Mouse (Mus musculus): Measurements from ENCODE around the gene Zeb2.

DNA sequence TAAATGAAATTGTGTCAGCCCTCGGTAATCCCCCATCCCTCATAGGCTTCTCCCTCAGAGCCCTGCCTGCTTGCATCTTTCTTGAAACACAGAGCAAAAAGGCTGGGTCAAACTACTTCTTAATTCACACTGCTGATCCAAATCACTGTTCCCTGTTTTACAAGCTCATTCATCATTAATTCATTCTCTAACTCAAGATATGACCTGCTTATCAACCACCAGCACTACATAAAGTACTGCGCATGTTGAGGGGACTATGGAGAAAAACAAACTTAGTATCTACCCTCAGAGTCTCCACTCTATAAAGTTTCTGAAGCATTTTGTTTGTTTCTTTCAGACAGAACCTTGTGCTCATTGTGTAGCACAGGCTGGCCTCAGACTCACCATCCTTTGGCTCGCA lies 104.5 kb downstream of the Zeb2 start:
- TF ChIP-seq CTCF (IDR thresholded peaks at IDR 0.05; ENCODE audit: insufficient read depth, low read length) = no peak
- no peak for TF ChIP-seq POLR2A (IDR thresholded peaks at IDR 0.05; ENCODE audit: borderline replicate concordance, extremely low read depth, low read depth, low read length)
